Mouse (Mus musculus): ENCODE measurements around the gene Tmem183a.

Gene Tmem183a

DNA sequence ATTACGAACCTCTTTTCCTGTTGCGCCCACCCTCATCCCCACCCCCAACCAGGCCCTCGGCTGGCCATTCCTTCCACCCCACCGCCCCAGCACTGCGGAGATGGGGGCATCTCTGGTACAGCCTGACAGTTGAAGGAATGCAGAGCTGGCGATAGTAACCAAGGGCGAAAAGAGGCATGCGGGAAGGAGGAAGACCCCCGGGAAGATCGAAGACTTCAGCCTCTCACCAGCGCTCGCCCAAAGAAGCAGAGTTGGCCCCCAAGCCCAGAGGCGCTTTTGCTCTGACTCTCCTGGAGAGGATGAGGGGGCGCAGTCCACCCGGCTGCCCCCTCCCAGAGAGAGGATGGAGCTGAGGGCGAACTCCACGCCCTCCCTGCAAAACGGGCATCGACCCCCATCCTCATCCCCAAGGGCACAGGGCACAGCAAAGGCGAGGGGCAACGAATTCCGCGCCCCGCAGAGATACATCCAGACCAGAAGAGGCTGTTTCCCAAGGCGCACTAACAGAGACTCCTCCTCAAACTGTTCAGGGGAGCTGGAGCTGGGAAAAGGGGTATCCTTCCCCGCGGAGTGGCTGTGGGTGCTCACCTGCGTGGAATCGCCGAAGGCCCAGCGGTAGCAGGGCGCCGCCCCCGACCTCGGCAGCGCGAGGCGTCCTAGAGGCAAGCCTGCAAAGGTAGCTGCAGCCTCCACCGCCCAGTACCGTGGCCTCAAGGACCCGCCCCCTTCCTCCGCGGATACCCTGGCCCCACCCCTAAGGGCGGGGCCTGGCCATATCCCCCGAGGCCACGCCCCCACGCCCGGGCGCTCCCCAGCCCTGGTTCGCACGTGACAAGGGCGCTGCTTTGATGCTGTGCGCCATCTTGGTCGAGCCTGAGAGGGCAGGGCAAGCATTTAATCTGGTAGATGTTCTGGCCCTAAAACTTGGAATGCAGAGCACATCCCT lies 17.5 kb downstream of the Tmem183a start:
- peak; percentile 62 to 74 for DNase-seq

DNA sequence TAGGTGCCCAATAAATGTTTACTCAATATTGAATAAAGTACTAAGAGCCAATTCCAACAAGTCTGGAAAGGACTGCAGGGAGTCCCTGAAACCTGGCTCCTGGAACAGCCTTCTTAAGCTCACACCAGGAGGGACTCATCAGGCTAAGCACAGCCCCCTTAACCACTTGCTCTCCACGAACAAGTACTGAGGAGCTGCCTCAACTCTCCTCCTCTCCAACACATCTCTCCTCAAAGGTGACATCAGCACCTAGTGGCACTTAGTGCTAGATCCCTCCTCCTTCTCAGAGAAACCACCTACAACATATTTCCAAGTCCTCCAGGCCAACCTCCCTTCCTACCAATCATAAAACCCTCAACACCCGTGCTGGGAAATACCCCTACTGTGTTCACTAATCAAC lies 18.2 kb downstream of the Tmem183a start:
- DNase-seq, result no peak

DNA sequence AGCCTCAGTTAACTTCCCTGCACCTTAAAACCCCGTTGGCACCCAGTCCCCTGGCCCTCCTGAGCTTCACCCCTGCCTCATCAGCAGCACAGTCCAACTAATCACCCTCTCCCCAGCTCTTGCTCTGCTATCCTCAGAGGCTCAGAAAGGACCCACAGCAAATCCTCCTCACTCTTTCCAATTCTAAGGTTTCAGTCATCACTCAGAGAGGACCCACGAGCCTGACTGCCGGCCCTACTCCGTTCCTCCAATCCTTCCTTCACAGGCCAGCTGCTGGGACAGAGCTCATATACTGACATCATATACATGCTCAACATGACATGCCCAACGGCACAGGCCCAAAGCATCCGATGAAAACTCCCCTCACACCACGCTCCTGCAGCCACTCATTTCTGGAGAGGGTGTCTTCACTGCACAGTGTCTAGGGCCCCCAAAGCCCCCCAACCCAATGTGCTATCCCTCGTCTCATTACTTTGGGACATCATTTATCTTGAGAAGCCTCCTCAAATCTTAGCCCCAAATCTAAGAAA lies 18.9 kb downstream of the Tmem183a start:
- DNase-seq, result no peak

DNA sequence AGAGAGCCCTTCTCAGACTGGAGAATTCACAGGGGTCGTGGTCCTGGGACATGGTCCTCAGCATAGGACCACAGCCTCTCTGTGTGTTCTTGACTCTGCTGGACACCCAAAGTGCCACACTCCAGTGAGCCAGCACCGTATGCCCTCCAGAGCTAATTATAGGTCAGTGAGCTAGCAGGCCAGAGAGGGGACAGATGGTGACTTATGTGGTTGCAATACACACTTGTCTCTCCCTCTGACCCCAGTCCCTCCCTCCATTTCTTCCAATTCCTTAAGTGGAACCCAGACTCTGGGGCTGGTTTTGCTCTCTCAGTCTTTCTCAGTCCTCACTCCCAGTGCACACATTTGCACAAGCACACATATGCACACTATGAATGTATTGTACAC lies 19.5 kb downstream of the Tmem183a start:
- DNase-seq, result no peak

DNA sequence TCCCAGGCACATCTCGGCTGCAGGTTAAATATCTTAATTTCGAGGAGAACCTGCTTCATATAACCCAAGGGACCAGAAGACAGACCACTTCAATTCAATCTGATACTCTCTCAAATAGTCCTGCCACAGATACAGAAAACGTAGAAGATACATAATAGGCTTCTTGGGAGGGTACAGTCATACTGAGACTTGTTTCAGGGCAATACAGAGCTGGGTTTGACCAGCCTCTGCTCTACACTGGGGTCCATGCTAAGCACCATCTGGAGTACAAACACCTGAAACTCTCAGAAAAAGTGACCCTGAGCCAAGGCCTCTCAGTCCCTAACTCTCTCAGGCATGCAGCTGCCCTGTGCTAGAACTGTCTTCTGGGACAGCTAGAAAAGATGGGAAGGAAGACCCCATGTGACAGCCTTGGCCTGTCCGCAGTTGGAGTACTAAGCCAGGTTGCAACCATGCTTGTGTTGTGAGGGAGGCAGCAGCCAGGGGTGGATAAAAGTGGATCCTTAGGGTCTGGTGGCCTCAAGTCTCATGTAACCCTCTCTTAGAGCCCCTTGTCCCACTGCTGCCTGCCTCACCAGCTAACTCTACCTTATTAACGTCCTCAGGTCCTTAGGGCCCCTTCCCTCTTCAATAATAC lies 20.0 kb downstream of the Tmem183a start:
- DNase-seq, result no peak

DNA sequence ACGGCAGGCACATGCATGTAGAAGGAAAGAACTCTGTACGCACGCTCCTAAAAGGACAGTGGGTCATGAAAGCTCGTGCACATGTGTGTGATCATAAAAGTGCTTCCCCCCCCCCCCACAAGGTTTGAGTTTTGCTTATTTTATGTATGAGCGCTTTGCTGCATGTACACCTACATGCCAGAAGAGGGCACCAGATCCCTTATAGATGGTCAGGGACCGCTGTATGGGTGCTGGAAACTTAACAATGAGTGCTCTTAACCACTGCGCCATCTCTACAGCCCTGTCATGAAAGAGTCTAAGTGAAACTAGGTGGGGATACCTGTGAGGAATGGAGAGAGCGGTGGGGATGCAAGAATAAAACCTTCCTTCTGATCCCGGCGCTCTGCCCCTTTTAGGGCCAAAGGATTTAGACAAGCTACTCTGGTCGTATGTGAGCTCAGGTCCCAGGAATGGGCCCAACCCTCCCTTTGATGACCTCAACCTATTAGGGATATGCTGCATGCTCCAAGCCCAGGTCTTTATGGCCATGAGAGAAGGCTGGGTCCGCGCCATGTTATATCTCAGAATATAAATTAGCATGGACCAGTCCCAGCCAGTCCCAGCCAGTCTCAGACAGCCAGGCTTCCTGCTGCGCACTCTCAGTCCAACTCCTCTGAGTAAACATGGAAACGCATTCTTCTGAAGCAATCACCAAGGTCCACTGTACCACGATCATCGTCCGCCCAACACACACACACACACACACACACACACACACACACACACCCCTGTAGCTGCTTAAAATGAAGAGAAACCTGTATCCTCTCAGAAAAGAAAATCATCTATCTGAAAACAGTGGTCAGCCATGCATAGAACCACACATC lies 21.8 kb downstream of the Tmem183a start:
- DNase-seq, result no peak

DNA sequence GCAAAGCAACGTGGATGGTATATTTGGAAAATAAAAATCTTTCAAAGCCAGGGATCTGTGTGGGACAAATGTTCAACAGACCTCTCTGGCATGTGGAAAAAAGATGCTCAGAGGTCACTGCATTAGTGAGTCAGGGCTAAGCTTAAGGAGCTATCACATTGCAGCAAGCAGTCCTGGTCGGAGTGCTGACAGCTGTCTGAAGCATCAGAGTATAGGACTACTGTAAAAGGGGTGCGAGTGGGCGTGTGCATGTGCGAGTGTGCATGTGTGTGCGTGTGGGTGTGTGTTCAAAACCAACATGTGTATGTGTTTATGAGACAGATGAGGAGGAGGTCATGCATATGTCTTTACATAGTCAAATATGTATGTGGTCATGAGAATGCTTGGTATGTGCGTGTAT lies 22.6 kb downstream of the Tmem183a start:
- DNase-seq, result no peak

DNA sequence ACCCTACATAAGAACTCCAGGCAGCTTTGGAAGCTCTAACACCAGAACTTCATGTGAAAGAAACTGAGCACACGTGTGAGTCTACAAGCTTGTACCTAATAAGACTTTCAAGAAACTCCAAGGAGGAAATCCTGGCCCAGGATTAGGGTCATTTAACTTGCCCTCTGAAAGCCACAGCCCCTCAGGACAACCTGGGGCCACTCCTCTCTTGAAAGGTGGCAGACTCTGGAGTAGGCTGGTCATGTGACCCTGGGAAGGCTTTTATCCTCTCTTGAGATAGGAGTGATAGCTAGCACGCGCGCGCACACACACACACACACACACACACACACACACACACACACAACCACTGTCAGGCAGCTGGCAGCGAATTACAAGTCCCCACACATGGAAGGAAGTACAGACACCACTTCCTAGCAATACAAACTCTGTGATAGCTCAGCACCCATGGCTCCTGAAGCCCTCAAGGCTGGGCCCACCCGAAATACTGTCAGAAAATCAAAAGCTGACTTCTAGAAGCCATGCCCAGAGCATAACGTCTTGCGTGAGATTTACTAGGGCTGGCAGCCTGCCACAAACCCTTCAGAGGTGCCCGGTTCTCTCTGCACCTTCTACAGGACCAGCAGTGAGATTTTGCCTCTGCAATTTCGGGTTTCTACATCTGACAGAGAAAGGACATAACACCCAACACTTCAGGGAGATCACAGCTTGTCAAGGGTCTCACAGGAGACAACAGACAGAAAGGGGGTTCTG lies 24.6 kb downstream of the Tmem183a start:
- no peak for DNase-seq

DNA sequence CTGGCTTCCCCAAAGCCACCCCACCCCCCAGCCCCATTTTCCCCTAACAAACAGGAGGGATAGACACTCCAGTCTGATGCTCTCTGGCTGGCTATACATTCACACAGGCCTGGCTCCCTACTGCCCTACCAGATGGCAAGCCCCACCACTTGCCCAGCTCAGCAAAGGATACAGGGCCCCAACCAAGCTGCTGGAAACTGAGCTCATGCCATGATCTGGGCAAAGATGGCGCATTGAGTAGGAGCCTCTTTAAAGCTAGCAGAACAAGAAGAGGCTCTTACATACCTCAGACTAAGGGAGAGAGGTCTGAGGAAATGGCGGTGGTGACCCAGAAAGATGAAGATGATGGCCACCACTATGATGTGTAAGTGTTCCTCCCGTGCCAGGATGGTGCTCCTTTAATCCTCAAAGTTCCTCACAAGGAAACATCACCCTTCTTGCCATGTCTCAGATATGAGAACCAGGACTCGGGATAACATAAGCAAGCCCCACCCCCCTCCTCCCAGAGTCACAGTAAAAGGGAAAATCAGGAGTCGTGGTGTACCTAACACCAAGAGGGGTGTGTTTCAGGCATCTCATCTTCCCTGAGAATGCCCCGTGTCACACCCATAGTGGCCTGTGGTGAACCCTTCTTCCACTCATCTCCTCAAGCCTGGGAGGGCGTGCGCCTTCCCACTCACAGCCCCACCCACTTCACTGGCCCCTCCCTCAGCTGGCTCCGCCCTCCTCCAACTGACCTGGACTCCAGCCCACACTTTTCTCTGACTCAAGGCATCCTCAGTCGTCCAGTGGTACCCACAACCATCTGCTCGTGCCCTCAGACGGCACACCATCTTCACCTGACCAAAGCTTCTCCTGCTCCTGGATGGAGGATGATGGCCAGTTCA lies 25.6 kb downstream of the Tmem183a start:
- DNase-seq, result peak in 1 of 2 experiments; percentile 25

DNA sequence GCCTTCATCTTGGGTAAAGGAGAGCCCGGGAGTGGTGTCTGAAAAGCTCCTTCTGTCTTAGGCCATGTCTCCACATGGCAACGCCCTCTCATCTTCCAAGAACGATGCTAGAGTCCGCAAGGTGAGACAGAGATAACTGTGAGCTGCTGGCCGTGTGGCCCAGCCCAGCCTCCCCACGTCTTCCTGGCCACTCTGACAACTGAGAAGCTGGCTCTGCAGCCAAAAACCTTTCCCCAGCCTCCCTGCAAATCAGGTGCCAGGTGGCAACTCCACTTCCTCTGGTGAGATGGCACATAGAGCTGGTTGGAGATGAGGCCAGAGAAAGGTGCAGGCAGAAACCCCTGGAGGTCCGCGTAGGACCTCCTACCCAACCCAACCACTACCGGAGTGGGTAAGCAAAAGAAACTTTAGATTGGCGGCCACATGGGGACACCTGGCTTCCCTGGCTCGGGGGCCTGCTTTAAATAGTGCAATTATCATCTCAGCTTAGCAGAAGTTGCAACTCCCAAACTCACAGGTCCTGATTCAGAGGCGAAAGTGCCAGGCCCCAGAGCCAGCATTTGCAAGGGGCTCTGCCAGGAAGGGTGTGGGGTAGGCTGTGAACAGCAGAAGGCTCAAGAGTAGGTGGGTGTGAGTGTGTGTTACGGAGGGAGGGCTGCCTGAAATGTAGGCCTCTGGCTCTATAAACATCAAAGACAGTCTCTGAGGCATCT lies 26.4 kb downstream of the Tmem183a start:
- DNase-seq, result no peak

DNA sequence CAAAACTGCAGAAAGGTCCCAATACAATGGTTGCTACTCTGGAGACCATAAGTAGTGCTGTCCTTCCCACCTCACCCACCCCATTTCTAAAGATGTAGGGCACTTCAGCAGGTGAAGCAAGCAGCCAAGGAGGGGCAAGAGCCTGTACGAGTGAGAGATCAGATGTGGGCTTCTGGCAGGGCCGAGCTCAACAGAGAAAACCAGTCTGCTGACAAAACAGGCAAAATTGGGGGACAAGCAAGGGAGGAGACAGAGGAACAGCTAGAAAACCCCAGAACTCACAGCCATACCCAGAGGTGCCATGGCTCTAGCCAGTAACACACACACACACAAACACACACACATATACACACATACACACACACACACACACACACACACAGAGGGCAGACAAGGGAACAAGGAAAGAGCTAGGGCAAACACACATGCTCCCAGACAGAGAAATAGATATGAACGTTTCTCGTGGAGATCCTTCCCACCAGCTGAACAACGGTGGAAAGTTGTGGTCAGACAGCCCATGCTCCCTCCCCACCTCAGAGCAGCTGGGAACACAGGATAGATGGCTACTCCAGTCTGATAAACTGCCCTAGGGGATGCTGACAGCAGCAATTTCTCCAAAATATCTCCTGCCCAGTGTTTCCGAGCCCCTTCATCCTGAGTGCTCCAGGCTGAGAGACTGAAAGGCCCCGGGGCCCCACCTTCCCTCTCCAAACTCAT lies 27.5 kb downstream of the Tmem183a start:
- DNase-seq, result no peak

DNA sequence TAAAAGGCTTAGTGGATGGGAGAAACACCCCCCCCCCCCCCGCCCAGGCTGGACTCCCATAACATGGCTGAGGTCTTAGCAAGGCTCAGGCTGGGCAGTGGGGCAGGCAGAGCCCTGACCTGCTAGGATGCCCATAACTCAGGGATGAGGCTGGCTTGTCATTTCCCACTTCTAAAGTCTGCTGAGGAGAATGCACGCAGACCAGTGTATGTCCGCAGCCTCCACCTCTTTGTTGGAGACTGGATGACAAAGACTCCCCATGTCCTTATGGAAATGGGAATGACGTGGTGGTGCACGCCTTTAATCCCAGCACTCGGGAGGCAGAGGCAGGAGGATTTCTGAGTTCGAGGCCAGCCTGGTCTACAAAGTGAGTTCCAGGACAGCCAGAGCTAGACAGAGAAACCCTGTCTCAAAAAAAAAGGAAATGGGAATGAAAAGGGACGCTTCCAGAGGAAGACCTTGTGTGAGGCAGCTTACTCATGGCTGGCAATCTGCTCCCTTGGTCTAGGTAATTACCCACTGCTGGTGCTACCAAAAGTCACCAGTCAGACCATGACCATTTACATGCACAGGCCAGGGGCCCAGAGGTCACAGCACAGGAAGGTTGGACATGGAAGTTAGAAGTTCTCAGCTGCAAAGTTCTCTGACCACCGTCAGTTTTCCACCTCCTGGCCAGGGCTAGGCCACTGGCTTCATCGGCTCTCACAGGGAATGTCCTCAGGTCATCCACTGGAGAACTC lies 28.2 kb downstream of the Tmem183a start:
- no peak for DNase-seq

DNA sequence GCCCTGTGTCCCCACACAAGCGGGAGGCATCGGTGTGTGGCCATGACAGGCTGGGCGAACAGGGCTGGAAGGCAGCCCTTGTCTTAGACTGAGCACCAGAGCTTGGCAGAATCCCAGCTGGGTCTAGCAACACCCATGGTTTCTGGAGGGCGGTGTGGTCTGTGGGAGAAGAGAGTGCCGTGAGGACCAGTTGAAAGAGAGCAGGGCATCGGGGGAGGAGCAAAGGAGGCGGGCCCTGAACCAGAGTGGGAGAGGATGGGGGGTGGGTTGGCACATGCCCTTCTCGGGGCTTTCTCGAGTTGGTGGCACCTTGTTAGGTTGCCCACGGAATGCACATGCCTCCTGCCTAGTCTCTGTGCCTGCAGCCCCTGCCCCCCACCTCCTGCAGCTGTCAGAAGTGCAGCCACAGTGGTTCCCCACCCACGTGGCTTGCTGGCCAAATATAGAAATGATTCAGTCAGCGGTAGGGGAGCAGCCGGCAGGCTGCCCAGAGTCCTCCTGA lies 29.0 kb downstream of the Tmem183a start, which contains the start of gene Ppfia4:
Gene Ppfia4, minus strand, starts transcription at position 159 of the 502 bp plus-strand sequence.
- DNase-seq, result peak; percentile 32 to 58

DNA sequence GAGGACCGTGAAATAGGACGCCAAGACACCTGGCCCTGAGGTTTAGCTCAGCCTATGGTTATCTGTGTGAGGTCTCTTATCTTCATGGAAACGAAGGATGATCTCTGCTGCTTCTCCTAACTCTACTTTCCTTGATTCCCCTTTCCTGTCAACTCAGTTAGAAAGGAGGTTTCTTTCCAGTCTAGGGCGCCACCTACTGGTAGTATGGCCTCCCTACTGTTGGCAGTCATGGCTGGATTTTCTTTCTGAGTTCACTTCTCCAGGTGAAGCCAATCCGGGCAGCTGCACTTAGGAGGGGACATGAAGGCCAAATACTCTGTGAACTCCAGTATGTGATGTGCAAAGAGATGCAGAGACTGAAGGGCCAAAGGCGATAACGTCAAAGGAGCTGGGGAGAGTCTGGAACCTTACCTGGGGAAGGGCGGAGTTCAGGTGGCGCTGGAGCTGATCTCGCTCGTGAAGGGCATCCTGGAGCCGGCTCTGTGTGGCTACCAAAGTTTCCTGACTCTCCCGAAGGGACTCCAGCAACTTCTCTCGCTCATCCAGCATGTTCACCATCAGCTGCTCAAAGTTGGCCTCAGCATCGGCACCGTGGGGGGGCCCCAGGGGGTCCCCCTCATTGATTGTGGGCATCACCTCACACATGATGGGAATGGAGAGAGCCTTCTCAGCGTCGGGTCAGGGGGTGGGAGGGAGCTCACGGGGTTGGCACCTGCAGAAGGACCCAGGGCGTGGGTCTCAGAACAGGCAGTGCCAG lies 29.7 kb downstream of the Tmem183a start:
- DNase-seq, result peak; percentile 48 to 64

DNA sequence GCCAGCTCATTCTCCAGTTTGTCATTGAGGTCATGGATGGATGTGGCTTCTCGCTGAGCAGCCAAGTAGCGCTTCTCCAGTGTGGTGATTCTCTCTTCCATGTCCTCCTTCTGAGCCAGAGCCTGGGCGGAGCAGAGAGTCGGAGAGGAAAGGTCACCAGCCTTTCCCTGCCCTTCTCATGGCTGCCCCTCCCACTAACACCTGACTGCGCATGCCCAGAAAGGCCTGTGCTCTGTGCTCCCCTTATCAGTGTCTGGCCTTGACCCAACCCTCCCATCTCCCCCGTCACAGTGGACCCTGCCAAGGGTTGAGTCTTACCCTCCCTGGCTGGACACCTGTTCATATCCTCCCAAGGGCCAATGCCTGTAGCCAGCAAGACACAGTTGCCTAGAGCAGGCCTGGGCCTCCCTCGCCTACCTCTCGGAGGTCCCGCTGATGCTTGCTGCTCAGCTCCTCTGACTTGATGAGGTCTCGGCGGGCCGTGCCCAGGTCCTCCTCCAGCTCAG lies 34.9 kb downstream of the Tmem183a start:
- DNase-seq, result no peak

DNA sequence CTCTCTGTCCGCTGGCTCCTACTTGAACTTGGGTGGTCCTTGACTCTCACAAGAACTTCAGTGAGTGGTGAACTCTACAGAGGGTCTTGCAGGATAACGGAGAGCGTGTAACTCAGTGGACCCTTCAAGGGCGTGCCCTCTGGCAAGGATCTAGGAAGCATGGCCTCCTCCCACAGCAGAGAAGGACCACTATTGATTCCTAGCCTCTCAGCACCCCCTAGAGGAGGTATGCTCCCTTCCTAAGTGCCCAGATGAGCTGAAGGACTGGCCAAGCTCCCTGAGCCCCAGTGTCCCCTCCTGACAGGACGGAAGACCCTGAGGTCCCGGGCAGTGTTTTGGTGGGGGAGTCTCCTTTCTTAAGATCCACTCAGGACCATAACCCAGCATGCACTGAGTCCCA lies 39.2 kb downstream of the Tmem183a start:
- DNase-seq, result no peak

DNA sequence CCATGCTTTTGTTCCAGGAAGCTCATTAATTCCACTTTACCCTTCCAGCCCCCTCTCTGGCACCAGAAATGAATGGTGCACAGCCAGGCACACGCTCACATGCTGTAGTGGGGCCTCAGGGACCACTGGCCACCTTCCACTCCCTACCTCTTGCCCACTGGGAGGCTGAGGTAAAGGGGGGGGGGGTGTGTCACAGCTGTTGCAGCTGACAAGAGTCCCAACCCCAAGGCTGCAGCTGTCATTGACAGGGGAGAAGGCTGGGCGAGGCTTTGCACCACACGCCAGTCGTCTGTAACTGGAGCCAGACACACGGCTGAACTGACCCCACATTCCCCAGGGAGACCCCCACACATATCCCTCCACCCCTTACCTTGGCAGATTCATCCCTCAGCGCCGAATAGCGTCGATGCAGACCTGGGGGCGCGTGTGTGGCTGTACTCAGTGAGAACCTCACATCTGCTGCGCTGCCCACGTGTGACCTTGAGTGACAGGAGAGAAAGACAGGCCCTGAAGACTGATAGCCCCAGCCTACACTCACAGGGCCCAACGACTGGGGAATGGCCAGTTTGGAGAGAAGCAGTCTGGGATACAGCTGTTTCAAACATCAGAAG lies 41.0 kb downstream of the Tmem183a start:
- no peak for DNase-seq

Measured in thymus, postnatal 36 days (tissue).